Mouse (Mus musculus): ENCODE data around the gene Ppp1r14a.

DNA sequence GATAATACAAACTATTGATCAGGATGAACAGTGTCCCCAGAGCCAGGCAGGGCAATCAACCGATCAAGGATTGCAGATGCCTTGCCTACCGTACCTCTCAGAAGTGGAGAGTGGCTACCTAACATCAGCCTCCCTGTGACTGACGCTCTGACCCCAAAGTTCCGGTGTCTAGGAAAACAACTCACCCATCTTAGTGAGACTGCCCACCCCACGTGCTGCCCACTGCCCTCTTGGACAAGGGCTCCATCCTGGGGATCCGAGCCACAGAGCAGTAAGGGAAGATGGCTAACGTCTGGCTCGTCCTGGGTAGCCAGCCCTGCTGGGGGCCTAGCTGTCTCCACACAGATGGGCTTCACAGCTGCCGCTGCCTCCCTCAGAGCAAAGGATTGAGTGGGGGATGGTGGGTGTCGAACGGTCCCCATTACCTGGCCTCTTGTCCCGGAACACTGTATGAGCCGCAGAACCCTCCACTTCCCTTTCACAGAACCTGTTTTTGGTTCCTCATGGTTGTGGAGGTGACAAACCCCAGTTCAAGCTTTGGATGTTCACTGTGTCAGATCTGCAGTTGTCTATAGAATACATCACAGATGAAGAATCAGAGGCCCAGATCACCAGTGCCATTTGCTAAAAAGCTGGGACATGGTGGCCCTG, 5.1 kb downstream of the Ppp1r14a start:
- TF ChIP-seq POLR2A (IDR thresholded peaks at IDR 0.05; ENCODE audit: borderline replicate concordance, extremely low read depth, insufficient read depth, insufficient read length, poor library complexity, severe bottlenecking) (no peak), CTCF (IDR thresholded peaks at IDR 0.05; ENCODE audit: borderline replicate concordance, extremely low read depth, insufficient read depth, insufficient read length) (no peak)
